Mouse (Mus musculus): ENCODE results near the gene Actn4. TPM values are rescaled to one million over a fixed set of nuclear protein-coding genes. Genes with fewer than 3 reads are reported as not detected.

Actn4 gene
- total and polyA plus RNA-seq, 3 experiments = 60.5 to 267 TPM; not detected in 1

DNA sequence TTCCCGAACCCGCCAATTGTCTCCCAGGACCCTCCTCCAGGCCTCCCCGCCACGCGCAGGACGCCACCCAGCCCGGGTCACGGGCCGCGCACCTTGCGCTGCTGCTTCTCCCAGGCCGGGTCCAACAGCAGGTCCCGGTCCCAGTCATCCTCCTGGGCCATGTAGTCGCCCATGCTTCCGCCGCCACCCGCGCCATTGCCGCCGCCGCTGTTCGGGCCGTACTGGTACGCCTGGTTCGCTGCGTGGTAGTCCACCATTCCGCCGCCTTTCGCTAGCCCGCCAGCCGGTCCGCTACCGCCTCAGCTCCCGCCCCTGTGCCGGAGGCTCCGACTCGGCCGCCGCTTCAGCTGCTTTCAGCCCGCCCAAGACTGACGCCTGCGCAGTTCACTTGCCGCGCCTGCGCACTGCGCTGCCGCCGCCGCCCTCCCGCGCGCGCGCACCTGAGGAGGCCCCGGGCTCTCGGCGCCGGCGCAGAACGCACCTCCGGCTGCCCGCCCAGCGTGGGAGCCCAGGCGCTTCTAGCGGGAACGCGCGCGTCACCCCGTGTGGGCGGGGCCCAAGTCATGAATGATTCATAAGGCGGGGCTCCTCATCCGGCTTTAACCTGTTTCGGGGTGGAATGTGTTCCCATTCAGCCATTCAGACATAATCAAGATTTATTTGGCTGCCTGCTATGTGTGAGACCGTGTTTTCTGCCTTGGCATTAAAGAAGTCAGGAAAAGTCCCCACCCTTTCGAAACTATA is at the start of gene Actn4 (continued):
- TF ChIP-seq MEF2A (IDR thresholded peaks at IDR 0.05; ENCODE audit: extremely low read depth, insufficient replicate concordance, low read depth, low read length, poor library complexity, severe bottlenecking) (no peak), ZNF384 (IDR thresholded peaks at IDR 0.05; ENCODE audit: low read depth, low read length) (no peak), SMC3 (IDR thresholded peaks at IDR 0.05; ENCODE audit: low read depth, low read length) (no peak), USF1 (IDR thresholded peaks at IDR 0.05; ENCODE audit: low read depth, low read length) (no peak)

- TF ChIP-seq ELF1 (IDR thresholded peaks at IDR 0.05; ENCODE audit: low read depth, low read length) (peak; percentile 68), GABPA (IDR thresholded peaks at IDR 0.05; ENCODE audit: low read depth, low read length) (no peak)
- peak; percentile 81 for DNase-seq (ENCODE audit: low read depth, low spot score)
- Histone ChIP-seq H3K79me2 (ENCODE audit: control insufficient read depth, insufficient read depth, low read length, poor library complexity) (no peaks in the 10 kb centered on the region), H3K9me3 (replicated peaks; ENCODE audit: insufficient read depth, low read length) (no peaks in the 10 kb centered on the region), H3K4me3 (ENCODE audit: control insufficient read depth in 1 of 2, insufficient read depth in 1 of 2, low read depth in 2 of 2, low read length in 2 of 2) (no peak overlapping the region), H3K36me3 (ENCODE audit: control insufficient read depth in 1 of 2, insufficient read depth in 2 of 2, low read length in 2 of 2) (peaks cover 0 to 14% of the 10 kb centered on the region in 2 experiments; a peak in 2 of 4 replicates), H3K9ac (ENCODE audit: control insufficient read depth, low read depth, low read length, poor library complexity, severe bottlenecking) (no peak overlapping the region), H3K27me3 (ENCODE audit: control insufficient read depth in 1 of 2, insufficient read depth in 2 of 2, low read length in 2 of 2) (no peaks in the 10 kb centered on the region), H3K27ac (ENCODE audit: control insufficient read depth, low read depth, low read length) (no peak overlapping the region), H3K4me1 (ENCODE audit: control insufficient read depth in 1 of 2, insufficient read depth in 2 of 2, low read length in 2 of 2) (peaks cover 12 to 16% of the 10 kb centered on the region in 2 experiments)
These were observed 46.6 kb upstream of the Actn4 start for GRCm38 (mm10) chr7:29008714-29009113.

DNA sequence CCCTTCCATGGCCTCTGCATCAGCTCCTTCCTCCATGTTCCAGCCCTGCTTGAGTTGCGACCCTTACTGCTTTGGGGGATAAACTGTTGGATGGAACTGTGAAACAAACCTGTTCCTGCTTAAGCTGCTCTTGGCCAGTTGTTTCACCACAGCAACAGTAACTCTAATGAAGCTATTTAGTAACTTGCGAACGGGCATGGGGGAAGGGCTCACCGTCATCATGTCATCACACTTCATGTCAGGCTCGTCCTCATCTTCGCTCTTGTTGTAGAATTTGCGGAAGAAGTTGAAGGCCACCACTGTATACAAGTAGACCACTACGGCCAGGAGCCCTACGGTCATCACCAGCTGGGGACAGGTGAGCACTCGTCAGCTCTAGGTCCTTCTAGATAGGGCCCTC is 46.0 kb upstream of the Actn4 start:
- H3K27ac ChIP-seq (ENCODE audit: control insufficient read depth, low read depth, low read length) = no peak overlapping the region
- no peak for TF ChIP-seq CTCF (IDR thresholded peaks at IDR 0.05 in 2 of 3, conservative IDR thresholded peaks at IDR 0.05 in 1 of 3; ENCODE audit: control insufficient read depth in 1 of 3, insufficient read depth in 1 of 3, low read depth in 2 of 3, low read length in 3 of 3, poor library complexity in 1 of 3, severe bottlenecking in 1 of 3)
- no peak for TF ChIP-seq E2F4 (IDR thresholded peaks at IDR 0.05; ENCODE audit: borderline replicate concordance, low read depth, low read length)
- TF ChIP-seq HCFC1 (IDR thresholded peaks at IDR 0.05; ENCODE audit: low read depth, low read length) = no peak
- no peak for TF ChIP-seq NRF1 (IDR thresholded peaks at IDR 0.05; ENCODE audit: insufficient read depth, low read depth, low read length, poor library complexity, severe bottlenecking)
- TF ChIP-seq ZNF384 (IDR thresholded peaks at IDR 0.05; ENCODE audit: low read depth, low read length) = no peak
- no peak for TF ChIP-seq NELFE (IDR thresholded peaks at IDR 0.05; ENCODE audit: low read depth, low read length)
- H3K36me3 ChIP-seq (ENCODE audit: control insufficient read depth in 1 of 2, insufficient read depth in 2 of 2, low read length in 2 of 2) = peaks cover 0 to 14% of the 10 kb centered on the region in 2 experiments; a peak in 2 of 4 replicates
- H3K9ac ChIP-seq (ENCODE audit: control insufficient read depth, low read depth, low read length, poor library complexity, severe bottlenecking) = no peak overlapping the region
- peaks cover 12 to 16% of the 10 kb centered on the region in 2 experiments for H3K4me1 ChIP-seq (ENCODE audit: control insufficient read depth in 1 of 2, insufficient read depth in 2 of 2, low read length in 2 of 2)
- no peaks in the 10 kb centered on the region for H3K9me3 ChIP-seq (replicated peaks; ENCODE audit: insufficient read depth, low read length)
- H3K79me2 ChIP-seq (ENCODE audit: control insufficient read depth, insufficient read depth, low read length, poor library complexity) = no peaks in the 10 kb centered on the region
- H3K27me3 ChIP-seq (ENCODE audit: control insufficient read depth in 1 of 2, insufficient read depth in 2 of 2, low read length in 2 of 2) = no peaks in the 10 kb centered on the region
- no peak overlapping the region for H3K4me3 ChIP-seq (ENCODE audit: control insufficient read depth in 1 of 2, insufficient read depth in 1 of 2, low read depth in 2 of 2, low read length in 2 of 2)
- DNase-seq (ENCODE audit: low read depth, low spot score) = no peak

All from MEL (cell line).